Mouse (Mus musculus): Measurements from ENCODE around the gene Dnah1. TPM values are rescaled to one million over a fixed set of nuclear protein-coding genes. Genes with fewer than 3 reads are reported as not detected.

Gene Dnah1
- total RNA-seq, 2 experiments from 2014 or later = 4.6 to 5.8 TPM

GRCm38 (mm10) chr14:31215157-31216002 is 108.3 kb downstream of the Dnah1 start:
- TF ChIP-seq CTCF (conservative IDR thresholded peaks at IDR 0.05) = peak; percentile 88
- Histone ChIP-seq H3K27ac (no peak overlapping the region), H3K4me3 (no peak overlapping the region)
- peak; percentile 45 to 75 for DNase-seq (ENCODE audit: low spot score in 2 of 2)

- no peak overlapping the region for H3K27ac ChIP-seq
- TF ChIP-seq CTCF (conservative IDR thresholded peaks at IDR 0.05) = no peak
- H3K4me3 ChIP-seq = no peak overlapping the region
- DNase-seq (ENCODE audit: low spot score in 2 of 2) = no peak
Measured at GRCm38 (mm10) chr14:31214684-31215083, 109.0 kb downstream of the Dnah1 start.

GRCm38 (mm10) chr14:31213868-31214267 is 109.8 kb downstream of the Dnah1 start:
- no peak overlapping the region for H3K4me3 ChIP-seq
- DNase-seq (ENCODE audit: low spot score in 2 of 2) = no peak
- H3K27ac ChIP-seq = no peak overlapping the region
- TF ChIP-seq CTCF (conservative IDR thresholded peaks at IDR 0.05) = no peak

- Histone ChIP-seq H3K4me3 (no peak overlapping the region), H3K27ac (no peak overlapping the region)
- TF ChIP-seq CTCF (conservative IDR thresholded peaks at IDR 0.05) = no peak
- DNase-seq (ENCODE audit: low spot score in 2 of 2) = no peak
Measured at GRCm38 (mm10) chr14:31212499-31212898, 111.2 kb downstream of the Dnah1 start.

- no peak for DNase-seq (ENCODE audit: low spot score in 2 of 2)
- H3K27ac ChIP-seq = no peak overlapping the region
- no peak for TF ChIP-seq CTCF (conservative IDR thresholded peaks at IDR 0.05)
- H3K4me3 ChIP-seq = no peak overlapping the region
Measured at GRCm38 (mm10) chr14:31211854-31212253, 111.8 kb downstream of the Dnah1 start.

Other genes starting within 250 kb of the Dnah1 start
- gene Smim4, start 194.9 kb downstream of the Dnah1 start, total RNA-seq (2021) = 10 to 100 TPM; 26.4 to 28.0 TPM
- gene Nt5dc2, start 192.8 kb downstream of the Dnah1 start, total RNA-seq (2021) = 10 to 100 TPM; 12.6 to 13.4 TPM
- gene Stab1, start 155.3 kb downstream of the Dnah1 start, total RNA-seq (2021) = 10 to 100 TPM; 23.2 TPM
- 1 to 10 TPM; 2.4 to 2.9 TPM for gene Tnnc1, start 115.6 kb downstream of the Dnah1 start, total RNA-seq (2021)
- gene Nisch, start 107.0 kb downstream of the Dnah1 start, total RNA-seq (2021) = 100 to 1,000 TPM; 472 to 491 TPM
- 1 to 10 TPM; 5.0 to 6.1 TPM for gene Sema3g, start 106.0 kb downstream of the Dnah1 start, total RNA-seq (2021)
- gene Phf7, start 72.6 kb downstream of the Dnah1 start, total RNA-seq (2021) = 1 to 10 TPM; 5.3 to 6.0 TPM
- gene Bap1, start 72.4 kb downstream of the Dnah1 start, total RNA-seq (2021) = 100 to 1,000 TPM; 130 to 144 TPM
- gene Capn7, start 12.7 kb upstream of the Dnah1 start, total RNA-seq (2021) = 10 to 100 TPM; 35.6 to 39.4 TPM
- 100 to 1,000 TPM; 147 to 158 TPM for gene Sh3bp5, start 112.2 kb upstream of the Dnah1 start, total RNA-seq (2021)
- 10 to 100 TPM; 13.7 to 19.4 TPM for gene Eaf1, start 170.5 kb upstream of the Dnah1 start, total RNA-seq (2021)
- 10 to 100 TPM; 32.4 to 35.0 TPM for gene Mettl6, start 171.1 kb upstream of the Dnah1 start, total RNA-seq (2021)